Mouse (Mus musculus) layer of hippocampus, adult 18-20 months (tissue): ENCODE results near the gene Syn2. TPM values are rescaled to one million over a fixed set of nuclear protein-coding genes. Genes with fewer than 3 reads are reported as not detected.

Source experiments
- DNase-seq, 2 experiments: peaks; one replicate each; pipeline ENCODE4 v3.0.0; 2022; ENCODE audit warnings: low spot score in 2 of 2
- long read RNA-seq: library from polyadenylated mRNA; stranded (forward); transcript quantifications from one replicate; pipeline ENCODE4 v2.0.0, GENCODE M21; 2021
- total RNA-seq, 2 experiments: library from RNA; stranded (reverse); gene quantifications; 2 replicates each; pipeline ENCODE4 v1.2.3; 2021

Gene Syn2
- 100 to 1,000 TPM; 579 to 589 TPM for total RNA-seq
- long read RNA-seq, transcript Syn2-201 (13 exons, 2,708 nt), result minor isoform, 279 of 1,085 reads
- long read RNA-seq, transcript Syn2-205 (11 exons, 2,386 nt), result major isoform, 682 of 1,085 reads
- long read RNA-seq, partial matches to known transcripts, result 40 of 1,085 reads
- long read RNA-seq, other reads (novel, unspliced or antisense), result 84 of 1,085 reads

DNA sequence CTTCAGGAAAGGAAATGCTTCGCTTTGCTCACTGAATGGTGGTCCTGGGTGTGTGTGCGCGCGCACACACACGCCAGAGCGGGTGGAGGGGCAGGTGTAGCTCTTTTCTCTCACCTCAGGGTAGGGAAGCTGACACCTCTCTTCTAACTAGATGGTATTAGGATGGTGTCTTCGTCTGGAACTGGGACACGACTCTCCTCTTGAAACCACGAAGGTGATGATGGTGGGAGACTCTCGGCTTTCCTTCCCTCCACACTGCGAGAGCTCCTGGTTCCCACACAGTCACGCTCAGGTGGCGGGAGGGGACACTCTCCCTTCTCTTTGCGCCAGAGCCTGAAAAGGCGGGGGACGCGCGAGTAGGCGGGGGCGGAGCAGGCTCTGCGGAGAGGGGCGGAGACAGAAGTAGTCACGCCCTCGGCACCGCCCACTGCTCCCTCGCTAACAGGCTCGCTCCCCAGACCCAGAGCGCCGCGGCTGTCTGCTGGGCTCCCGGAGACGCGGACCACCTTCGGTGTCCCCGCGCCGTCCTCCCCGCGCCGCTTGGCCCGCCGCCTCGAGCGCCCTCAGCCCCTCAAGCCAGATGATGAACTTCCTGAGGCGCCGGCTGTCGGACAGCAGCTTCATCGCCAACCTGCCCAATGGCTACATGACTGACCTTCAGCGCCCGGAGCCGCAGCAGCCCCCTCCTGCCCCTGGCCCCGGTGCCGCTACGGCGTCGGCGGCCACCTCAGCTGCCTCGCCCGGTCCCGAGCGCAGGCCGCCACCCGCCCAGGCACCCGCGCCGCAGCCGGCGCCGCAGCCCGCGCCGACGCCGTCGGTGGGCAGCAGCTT is at the start of gene Syn2:
TSS of gene Syn2 (plus strand) at position 402 of the 831 bp plus-strand sequence.
- peak; percentile 93 to 94 for DNase-seq

DNA sequence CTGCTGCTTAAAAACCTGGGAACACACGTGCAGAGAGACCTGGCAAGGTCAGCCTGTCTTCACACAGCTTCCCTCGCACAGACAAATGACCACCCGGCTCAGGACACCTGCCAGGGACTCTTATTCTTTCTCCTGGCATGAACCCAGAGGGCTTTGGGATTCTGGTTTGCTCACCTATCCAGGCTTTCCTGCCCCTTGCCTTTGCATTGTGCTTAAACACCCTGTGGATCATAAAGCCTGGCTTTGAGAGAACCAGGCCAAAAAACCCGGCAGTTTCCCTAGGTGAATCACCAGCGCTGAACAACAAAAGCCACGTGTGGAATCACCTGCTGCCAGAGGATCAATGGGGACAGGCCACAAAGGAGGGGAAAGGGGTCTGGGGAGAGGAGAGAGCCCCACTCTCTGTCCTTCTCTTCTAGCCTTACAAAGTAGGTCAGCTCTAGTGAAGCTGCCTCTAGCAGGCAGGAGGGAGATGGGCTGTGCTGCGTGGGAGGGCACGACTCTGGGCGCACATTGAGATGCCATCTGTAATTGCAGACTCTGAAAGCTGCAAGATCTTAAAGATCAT is 49.3 kb upstream of the Syn2 start:
- peak; percentile 78 to 91 for DNase-seq

DNA sequence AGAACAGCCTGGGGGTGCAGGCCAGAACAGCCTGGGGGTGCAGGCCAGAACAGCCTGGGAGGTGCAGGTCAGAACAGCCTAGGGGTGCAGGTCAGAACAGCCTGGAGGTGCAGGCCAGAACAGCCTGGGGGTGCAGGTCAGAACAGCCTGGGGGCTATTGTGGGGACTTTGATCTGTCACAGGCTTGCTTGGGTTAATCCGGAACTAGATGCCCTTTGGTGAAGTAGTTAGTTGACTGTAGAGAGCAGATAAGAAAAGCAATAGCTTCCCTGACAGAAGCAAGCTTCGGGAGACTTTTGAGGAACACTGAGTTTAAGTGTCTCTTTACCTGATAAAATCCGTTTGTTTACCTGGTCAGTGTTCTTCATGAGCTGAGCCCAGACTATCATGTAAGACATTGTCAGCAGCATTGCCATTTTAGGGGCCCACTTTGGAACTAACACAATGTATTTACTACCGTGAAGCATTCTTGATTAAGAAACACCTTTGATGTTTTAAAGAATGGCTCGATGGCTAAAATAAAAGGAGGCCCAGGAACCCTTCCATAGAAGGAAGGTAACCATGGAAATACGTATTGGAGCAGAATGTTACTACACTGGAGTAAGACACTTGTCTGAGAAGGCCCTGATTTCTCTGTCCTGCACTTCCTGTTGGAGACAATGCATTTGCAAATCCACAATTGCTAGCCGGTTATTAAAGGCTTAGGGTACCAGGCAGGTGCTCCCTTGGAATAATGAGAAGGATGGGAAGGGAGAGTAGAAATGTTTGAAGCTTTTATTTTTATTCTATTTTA is 46.2 kb upstream of the Syn2 start:
- no peak for DNase-seq

DNA sequence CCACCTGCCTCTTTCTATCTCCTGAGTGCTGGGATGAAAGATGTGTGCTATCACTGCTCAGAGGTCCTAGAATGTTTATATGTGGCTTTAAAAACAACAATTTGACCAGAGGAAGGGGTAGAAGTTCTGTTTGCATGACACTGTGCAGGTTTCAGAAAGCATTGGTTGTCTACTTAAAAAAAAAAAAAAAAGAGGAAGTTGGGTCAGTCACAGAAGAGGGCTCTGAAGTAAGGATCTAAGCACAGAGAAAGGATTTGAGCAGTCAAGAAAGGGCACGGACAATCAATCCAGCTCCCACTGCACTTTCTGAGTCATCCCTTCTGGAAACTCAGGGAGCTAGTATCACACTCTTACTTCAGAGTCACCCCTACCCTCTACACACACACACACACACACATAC is 43.0 kb upstream of the Syn2 start:
- no peak for DNase-seq

DNA sequence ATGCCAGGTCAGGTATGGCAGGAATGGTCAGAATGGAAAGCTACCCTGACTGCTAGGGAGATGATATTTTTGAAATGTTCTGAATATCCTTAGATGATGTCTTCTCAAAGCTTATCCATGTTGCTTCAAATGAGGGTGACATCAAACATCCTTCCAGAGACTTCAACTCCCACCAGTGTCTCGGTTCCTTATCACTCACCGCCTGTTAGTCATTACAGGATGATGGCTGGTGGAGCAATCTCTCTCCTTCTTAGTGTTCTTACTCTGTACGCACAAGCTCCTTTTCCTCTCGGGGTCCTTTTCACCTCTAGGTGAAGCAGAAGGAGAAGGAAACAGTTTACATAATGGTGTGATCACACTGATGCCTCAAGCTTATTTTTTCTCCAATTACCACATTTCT is 32.2 kb upstream of the Syn2 start:
- no peak for DNase-seq

DNA sequence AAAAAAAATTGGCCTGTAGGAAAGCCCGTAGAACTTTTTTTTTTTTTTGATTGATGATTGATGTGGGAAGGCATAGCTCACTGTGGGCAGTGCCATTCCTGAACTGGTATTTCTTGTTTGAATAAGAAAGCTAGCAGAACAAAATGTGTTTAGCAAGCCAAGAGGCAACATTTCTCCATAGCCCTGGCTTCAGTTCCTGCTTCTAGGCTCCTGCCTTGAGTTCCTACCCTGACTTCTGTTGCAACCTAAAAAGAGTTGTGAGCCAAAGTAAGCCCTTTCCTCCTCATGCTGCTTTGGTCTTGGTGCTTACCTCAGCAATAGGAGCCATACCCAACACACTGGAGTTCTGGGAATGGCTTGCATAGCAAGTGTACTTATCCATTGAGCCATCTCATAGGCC is 23.3 kb upstream of the Syn2 start:
- no peak for DNase-seq

DNA sequence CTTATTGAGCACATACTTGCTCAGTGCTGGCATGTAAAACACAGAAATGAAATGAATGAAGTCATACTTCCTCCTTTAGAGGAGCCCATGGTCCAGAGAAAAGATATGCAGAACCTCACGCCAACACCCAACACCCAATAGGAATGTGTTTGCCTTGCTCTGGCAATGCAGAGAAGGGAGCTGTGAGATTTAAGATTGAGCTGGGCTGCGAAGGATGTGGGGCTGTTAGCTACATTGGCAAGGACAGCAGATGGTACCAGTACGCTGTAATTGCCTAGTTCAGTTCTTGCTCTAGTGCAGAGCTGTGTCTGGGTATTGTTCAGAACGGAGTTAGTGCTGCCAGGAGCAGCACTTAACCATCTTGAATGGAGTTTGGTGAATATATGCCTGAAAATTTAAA is 12.5 kb upstream of the Syn2 start:
- DNase-seq, result peak; percentile 56 to 74

DNA sequence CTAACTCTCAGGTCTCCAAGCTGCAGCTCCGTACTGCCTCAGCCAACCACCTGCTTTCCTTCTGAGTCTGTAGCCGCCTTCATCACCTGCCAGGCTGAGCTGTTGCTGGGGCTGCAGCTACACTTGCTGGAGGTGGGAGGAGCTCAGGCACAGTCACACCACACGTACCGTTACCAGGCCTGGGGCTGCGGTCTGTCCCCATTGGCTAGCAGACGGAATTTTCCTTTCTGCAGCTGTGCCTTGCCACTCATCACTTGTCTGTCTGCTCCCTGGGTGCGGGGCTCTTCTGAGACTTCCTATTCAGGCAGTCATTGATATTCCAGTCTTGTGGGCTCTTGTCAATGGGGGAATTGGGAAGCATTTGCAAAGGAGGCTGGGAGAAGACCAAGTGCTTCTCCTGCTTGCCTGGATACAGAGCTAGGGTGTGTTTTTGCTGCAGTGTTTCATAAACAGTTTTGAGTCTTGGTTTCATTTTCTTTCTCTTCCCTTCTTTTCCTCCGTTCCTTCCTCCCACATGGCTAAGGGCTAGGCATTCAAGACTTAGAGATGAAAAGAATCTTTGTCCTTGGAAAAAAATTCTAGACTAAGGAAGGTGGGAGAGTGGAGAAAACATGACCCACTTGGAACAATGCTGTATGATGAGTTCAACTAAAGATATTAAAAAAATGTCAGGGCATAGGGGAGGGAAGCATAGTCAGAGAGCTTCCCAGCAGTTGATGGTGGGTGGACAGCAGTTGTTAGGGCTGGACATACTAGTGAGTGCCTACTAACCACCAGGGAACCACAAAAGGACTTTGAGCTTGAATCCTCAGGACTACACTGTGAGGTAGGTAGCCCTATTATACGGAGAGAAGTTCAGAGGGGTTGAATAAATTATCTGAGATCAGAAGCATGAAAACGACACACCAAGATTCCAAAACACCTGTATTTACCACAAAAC is 11.2 kb upstream of the Syn2 start:
- peak; percentile 63 to 70 for DNase-seq

DNA sequence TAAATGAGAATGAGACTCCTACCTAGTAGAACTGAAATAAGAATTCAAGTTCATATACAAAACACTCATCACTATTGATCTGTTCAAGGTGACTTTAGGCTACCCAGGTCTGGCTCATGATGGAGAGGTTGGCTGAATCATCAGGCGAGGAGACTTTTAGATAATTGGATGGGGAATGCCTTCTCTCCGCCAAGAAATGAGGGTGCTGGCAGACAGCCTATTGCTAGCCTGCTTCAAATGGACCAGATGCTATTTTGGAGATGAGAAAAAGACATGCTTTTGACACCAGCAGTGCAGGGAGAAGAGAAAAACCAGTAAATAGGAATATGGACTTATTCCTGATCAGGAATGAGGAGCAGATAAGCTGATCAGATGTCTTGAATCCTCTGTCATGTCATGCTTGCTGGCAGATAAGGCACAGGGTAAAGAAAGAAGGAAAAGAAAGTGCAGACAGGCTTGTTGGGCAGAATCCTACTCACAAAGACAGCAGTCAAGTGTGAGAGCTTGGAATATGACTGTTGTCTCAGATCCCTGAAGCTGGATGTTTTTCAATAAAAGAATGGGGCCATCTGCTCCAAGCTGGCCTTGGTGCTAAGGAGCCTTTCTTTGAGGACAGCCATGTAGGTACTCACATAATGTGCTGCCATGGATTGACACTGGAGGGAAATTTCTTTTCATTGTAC is 9.9 kb upstream of the Syn2 start:
- peak; percentile 74 to 76 for DNase-seq

DNA sequence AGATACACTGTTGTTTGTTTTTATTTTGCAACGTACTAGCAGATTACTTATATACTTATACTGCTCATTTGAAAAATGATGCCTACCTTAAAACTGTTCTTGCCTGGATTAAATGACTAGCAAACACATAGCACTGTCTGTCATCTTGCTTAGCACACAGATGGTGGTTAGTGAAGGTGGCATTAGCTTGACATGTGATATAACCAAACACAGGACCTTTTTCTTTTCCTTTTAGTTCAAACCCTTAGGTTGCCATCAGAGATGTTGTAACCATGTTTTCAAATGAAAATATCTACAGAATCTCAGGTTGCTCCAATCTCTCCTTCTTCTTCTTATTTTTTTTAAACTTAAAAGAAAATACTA is 9.4 kb upstream of the Syn2 start:
- DNase-seq, result no peak

DNA sequence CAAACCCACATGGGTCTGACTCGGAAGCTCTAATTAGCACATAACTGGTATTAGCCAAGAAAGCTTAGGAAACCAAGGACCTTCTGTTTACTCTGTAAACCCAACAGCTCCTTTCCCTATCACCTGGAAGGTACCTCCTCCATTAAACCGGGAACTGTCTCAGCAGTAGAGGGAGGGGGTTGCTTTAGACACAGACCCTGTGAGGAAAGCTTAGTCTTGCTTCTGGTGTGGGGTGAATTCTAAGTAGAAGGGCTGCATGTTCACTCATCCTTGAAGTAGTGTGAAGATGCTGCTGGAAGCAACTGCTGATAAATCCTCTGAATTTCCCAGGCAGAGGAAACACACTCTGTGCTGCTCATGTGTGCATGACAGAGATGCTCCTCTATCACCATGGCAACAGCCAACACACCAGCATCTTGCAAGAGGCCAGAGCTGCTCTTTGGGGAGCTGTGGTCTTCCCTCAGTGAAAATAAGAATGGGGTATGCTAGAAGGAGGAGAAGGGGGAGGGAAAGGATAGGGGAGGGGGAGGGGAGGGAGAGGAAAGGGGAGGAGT is 8.4 kb upstream of the Syn2 start:
- peak; percentile 40 to 75 for DNase-seq

DNA sequence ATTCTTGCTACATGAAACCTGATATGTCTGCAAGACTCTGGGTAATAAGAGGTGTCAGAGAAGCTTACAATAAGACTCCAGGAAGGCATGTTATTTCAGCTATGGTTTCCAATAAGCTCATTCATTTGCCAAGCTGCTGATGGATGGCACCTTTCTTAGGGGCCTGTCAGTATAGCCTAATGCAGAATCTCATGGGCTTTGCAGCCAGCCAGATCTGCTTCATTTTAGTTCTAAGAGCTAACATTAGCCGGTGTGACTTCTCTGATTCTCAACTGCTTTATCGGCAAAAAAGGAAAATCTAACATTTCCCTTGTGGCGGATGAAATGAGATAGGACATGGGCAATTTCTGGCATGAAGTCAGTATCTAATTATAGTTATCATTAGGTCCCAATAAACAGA is 7.9 kb upstream of the Syn2 start:
- no peak for DNase-seq

DNA sequence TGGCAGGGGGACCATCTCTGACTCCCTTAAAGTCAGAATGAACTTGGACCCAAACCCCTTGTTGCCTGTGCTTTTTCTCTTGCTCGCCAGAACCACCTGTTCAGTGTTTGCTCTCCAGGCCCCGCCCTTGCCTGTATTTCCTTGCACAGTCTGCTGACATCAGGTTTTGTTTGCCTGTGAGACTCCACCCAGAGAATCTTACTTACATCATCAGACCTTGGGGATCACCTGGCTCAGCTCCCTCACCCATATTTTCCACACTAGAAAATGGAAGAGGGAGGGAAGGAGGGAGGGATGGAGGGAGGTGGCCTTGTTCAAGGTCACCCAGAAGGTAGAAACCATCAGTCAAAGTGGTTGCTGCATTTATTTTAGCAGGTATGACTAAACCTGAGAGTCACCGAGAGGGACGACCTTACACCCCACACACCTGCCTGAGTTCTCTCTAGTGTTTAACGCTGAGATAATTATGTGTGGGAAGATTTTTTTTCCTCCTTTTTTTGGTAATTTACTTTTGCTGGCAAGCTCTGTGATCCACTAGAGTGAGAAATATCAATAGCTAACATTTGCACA is 7.4 kb upstream of the Syn2 start:
- DNase-seq, result no peak

DNA sequence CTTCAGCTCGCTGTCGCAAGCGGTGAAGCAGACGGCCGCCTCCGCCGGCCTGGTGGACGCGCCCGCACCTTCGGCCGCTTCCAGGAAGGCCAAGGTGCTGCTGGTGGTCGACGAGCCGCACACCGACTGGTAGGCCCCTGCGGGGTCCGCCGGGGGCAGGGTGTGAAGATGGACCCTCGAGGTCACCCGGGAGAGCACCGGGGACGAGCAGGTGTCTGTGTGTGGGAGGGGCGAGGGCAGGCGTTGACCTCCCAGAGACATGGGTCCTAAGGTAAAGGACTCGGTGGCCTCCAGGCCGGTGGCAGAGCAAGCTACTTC is 589 bp downstream of the Syn2 start:
- no peak for DNase-seq

DNA sequence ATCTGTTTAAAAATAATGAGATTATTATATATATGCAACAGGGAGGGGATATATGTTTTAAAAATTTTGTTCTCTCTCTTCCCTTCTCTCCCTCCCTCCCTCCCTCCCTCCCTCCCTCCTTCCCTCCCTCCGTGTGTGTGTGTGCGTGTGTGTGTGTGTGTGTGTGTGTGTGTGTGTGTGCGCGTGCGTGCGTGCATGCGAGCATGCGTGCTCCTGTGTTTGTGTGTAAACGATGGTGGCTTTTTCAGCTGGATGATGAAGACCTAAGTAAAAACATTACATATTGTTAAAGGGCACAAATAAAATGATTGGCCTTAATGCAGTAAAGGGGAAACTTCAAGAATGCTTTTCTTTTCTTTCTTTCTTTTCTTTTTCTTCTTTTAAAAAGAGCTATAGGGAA is 1.5 kb downstream of the Syn2 start:
- DNase-seq, result no peak

DNA sequence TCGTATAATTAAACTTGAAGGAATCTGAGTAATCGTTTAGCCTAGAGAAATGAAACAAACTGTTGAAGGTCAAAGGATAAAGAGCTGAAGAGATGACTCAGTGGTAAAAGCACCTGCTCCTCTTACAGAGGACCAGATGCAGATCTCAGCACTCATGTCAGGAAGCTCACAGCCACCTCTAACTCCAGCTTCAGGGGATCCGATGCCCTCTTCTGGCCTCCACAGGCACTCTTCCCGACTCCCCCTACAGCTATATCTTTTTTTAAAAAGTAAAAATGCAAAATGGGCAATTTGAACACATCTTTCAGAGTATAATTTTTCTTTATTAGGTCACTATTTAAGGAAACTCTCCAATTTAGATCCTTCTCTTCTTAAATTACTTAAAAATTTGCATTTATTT is 6.7 kb downstream of the Syn2 start:
- no peak for DNase-seq

DNA sequence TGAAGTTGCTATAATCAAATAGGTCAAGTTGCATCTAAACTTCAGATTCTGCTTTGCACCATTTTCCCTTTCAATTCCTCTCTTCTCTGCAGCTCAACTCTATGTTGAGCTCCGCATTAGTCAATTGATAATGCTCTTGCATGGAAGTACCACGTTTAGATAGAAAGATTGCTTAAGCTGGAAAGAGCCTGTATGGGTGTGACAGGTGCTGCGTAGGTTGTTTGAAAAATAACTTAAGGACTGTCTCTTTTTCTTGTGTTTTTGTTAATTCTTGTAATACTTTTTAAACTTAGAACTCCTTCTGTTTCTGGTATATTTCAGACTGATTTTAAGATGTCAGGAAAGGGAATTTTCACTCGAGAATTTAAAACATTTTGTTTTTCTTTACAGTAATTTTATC is 26.5 kb downstream of the Syn2 start:
- peak in 1 of 2 experiments; percentile 61 for DNase-seq

DNA sequence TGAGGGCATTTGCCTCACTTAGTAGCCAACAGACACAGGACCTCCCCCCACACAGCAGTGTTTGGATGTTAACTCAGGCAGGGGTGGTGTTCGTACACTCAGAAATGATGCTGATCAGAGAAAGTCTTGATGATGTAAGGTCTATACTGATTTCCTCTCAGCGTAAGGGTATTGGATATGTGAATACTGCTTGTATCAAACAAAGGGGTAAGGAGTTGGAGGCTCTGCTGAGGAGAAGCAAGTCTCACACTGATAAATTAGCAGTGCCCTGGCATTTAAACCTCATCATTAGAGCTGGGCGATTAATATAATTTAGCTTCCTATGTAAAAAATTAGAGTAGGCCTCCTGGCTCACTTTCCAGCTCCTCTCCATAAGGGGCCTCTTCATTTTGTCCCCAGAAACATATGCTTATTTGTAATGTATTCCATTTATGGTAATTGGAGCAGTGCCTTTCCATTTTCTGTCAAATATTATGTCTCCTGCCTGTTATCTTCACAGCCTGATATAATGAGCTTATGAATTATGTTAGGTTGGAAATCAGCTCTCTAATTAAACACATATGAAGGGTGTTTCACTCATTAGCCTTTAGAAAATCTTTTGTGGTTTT is 31.3 kb downstream of the Syn2 start:
- no peak for DNase-seq

DNA sequence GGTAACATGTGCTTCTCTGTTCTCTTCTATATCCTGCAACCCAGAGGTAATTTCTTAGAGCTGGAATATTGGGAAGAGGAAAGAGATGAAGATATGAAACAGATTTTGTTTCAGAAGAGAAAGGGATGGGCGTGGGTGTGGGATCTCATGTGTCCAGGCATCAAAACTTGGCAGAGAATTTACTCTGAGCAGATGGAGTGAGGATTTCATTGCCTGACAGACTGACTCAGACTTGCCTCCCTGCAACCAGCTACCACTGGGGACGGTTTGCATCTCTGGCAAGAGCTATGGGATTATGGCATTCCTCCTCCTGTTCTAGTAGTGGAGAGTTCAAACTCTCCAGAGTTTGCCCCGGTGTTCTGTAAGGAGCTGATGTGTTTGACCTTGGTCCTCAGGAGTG is 34.2 kb downstream of the Syn2 start:
- DNase-seq, result peak; percentile 84 to 93
